Mouse (Mus musculus): Measurements from ENCODE around the gene Tmem258. TPM values are rescaled to one million over a fixed set of nuclear protein-coding genes. Genes with fewer than 3 reads are reported as not detected.

Gene Tmem258
- total and polyA plus RNA-seq, 2 experiments from 2014 or later = 61.4 to 279 TPM

GRCm38 (mm10) chr19:10182142-10182541 lies 21.7 kb upstream of the Tmem258 start:
- WGBS = 19% methylated on average over 7 of the region's 7 CpGs

GRCm38 (mm10) chr19:10182670-10183298 lies 21.0 kb upstream of the Tmem258 start, which contains the start of gene Fads1:
Gene Fads1 (plus strand): TSS chr19:10182888.
- no peaks in the 10 kb centered on the region for H3K27me3 ChIP-seq (ENCODE audit: insufficient read depth, low read length)
- peak; percentile 95 for ATAC-seq (ENCODE audit: low FRiP score)
- peaks cover 7% of the 10 kb centered on the region; the same call in 1 of the 2 replicates for H3K4me1 ChIP-seq (ENCODE audit: insufficient read depth, low read length)
- peak; percentile 75 for TF ChIP-seq CTCF (IDR thresholded peaks at IDR 0.05)
- under 1% methylated on average over 59 of the region's 70 CpGs for WGBS
- peaks cover 19% of the 10 kb centered on the region for H3K36me3 ChIP-seq (ENCODE audit: insufficient read depth, low read length)
- H3K27ac ChIP-seq (ENCODE audit: low read depth, low read length) = peak within 1 kb of the TSS; percentile 96
- peak; percentile 98 for DNase-seq (ENCODE audit: low spot score)
- H3K4me3 ChIP-seq (ENCODE audit: low read depth, low read length) = peak within 1 kb of the TSS; percentile 94
- H3K9ac ChIP-seq (replicated peaks; ENCODE audit: low read length, poor library complexity, severe bottlenecking) = peak within 1 kb of the TSS; percentile 98
- H3K9me3 ChIP-seq (ENCODE audit: low read length) = no peaks in the 10 kb centered on the region
- H3K4me2 ChIP-seq (ENCODE audit: low read depth, low read length, poor library complexity, severe bottlenecking) = peak within 1 kb of the TSS; percentile 82

More at GRCm38 (mm10) chr19:10182142-10182541, 21.7 kb upstream of the Tmem258 start:
- H3K9ac ChIP-seq (replicated peaks; ENCODE audit: low read length, poor library complexity, severe bottlenecking) = peak overlapping the region; percentile 98; the same call in 1 of the 2 replicates
- peaks cover 7% of the 10 kb centered on the region; the same call in 1 of the 2 replicates for H3K4me1 ChIP-seq (ENCODE audit: insufficient read depth, low read length)
- no peaks in the 10 kb centered on the region for H3K27me3 ChIP-seq (ENCODE audit: insufficient read depth, low read length)
- no peak for TF ChIP-seq CTCF (IDR thresholded peaks at IDR 0.05)
- DNase-seq (ENCODE audit: low spot score) (peak; percentile 44), ATAC-seq (ENCODE audit: low FRiP score) (0 out of 2 replicates have a peak, but pooled peaks have one; percentile 13)
- no peaks in the 10 kb centered on the region for H3K9me3 ChIP-seq (ENCODE audit: low read length)
- peak overlapping the region; percentile 82 for H3K4me2 ChIP-seq (ENCODE audit: low read depth, low read length, poor library complexity, severe bottlenecking)
- H3K27ac ChIP-seq (ENCODE audit: low read depth, low read length) = peak overlapping the region; percentile 96; the same call in 1 of the 2 replicates
- H3K4me3 ChIP-seq (ENCODE audit: low read depth, low read length) = peak overlapping the region; percentile 94
- peaks cover 16% of the 10 kb centered on the region for H3K36me3 ChIP-seq (ENCODE audit: insufficient read depth, low read length)

- DNase-seq (ENCODE audit: low spot score) (peak; percentile 92), ATAC-seq (ENCODE audit: low FRiP score) (peak; percentile 85)
- no peak for TF ChIP-seq CTCF (IDR thresholded peaks at IDR 0.05)
- H3K4me2 ChIP-seq (ENCODE audit: low read depth, low read length, poor library complexity, severe bottlenecking) = peak overlapping the region; percentile 82
- no peaks in the 10 kb centered on the region for H3K9me3 ChIP-seq (ENCODE audit: low read length)
- peak overlapping the region; percentile 96 for H3K27ac ChIP-seq (ENCODE audit: low read depth, low read length)
- H3K36me3 ChIP-seq (ENCODE audit: insufficient read depth, low read length) = peaks cover 20% of the 10 kb centered on the region
- peaks cover 7% of the 10 kb centered on the region; the same call in 1 of the 2 replicates for H3K4me1 ChIP-seq (ENCODE audit: insufficient read depth, low read length)
- H3K27me3 ChIP-seq (ENCODE audit: insufficient read depth, low read length) = no peaks in the 10 kb centered on the region
- peak overlapping the region; percentile 98 for H3K9ac ChIP-seq (replicated peaks; ENCODE audit: low read length, poor library complexity, severe bottlenecking)
- peak overlapping the region; percentile 94 for H3K4me3 ChIP-seq (ENCODE audit: low read depth, low read length)
- WGBS = under 1% methylated on average over 35 of the region's 35 CpGs
Observed at GRCm38 (mm10) chr19:10183299-10183983, 20.4 kb upstream of the Tmem258 start.

- 3% methylated on average over 12 of the region's 12 CpGs for WGBS
- H3K9ac ChIP-seq (replicated peaks; ENCODE audit: low read length, poor library complexity, severe bottlenecking) = peak overlapping the region; percentile 98
- peak overlapping the region; percentile 96 for H3K27ac ChIP-seq (ENCODE audit: low read depth, low read length)
- H3K4me3 ChIP-seq (ENCODE audit: low read depth, low read length) = peak overlapping the region; percentile 94
- peak overlapping the region; percentile 82 for H3K4me2 ChIP-seq (ENCODE audit: low read depth, low read length, poor library complexity, severe bottlenecking)
- peak; percentile 78 for DNase-seq (ENCODE audit: low spot score)
- H3K36me3 ChIP-seq (ENCODE audit: insufficient read depth, low read length) = peaks cover 20% of the 10 kb centered on the region
- TF ChIP-seq CTCF (IDR thresholded peaks at IDR 0.05) = no peak
- ATAC-seq (ENCODE audit: low FRiP score) = no peak
- H3K27me3 ChIP-seq (ENCODE audit: insufficient read depth, low read length) = no peaks in the 10 kb centered on the region
- H3K9me3 ChIP-seq (ENCODE audit: low read length) = no peaks in the 10 kb centered on the region
- H3K4me1 ChIP-seq (ENCODE audit: insufficient read depth, low read length) = peaks cover 7% of the 10 kb centered on the region; the same call in 1 of the 2 replicates
Observed at GRCm38 (mm10) chr19:10184096-10184495, 19.7 kb upstream of the Tmem258 start.

GRCm38 (mm10) chr19:10185876-10186275 lies 17.9 kb upstream of the Tmem258 start:
- no peak for DNase-seq (ENCODE audit: low spot score)
- TF ChIP-seq CTCF (IDR thresholded peaks at IDR 0.05) = no peak
- Histone ChIP-seq H3K36me3 (ENCODE audit: insufficient read depth, low read length) (peaks cover 28% of the 10 kb centered on the region), H3K4me3 (ENCODE audit: low read depth, low read length) (no peak overlapping the region), H3K9ac (replicated peaks; ENCODE audit: low read length, poor library complexity, severe bottlenecking) (no peak overlapping the region), H3K4me2 (ENCODE audit: low read depth, low read length, poor library complexity, severe bottlenecking) (no peak overlapping the region), H3K27me3 (ENCODE audit: insufficient read depth, low read length) (no peaks in the 10 kb centered on the region), H3K27ac (ENCODE audit: low read depth, low read length) (no peak overlapping the region), H3K9me3 (ENCODE audit: low read length) (no peaks in the 10 kb centered on the region), H3K4me1 (ENCODE audit: insufficient read depth, low read length) (peaks cover 7% of the 10 kb centered on the region; the same call in 1 of the 2 replicates)
- WGBS = 92% methylated on average over 3 of the region's 3 CpGs
- no peak for ATAC-seq (ENCODE audit: low FRiP score)
